Mouse (Mus musculus) ES-E14 (cell line): ENCODE results near the gene Hoxd9.

ENCODE experiments used
- CHD2 ChIP-seq: IDR thresholded peaks from 2 replicates; pipeline ENCODE4 v1.6.1; 2014; ENCODE audit warnings: mild to moderate bottlenecking, low read depth, low read length, inconsistent platforms
- MAFK ChIP-seq: IDR thresholded peaks from 2 replicates; pipeline ENCODE4 v1.6.1; 2014; ENCODE audit warnings: mild to moderate bottlenecking, low read depth, low read length, inconsistent platforms; ENCODE audit not compliant: insufficient read depth
- ZC3H11A ChIP-seq: IDR thresholded peaks from 2 replicates; pipeline ENCODE4 v1.6.1; 2012; ENCODE audit warnings: low read depth, mild to moderate bottlenecking, inconsistent platforms, low read length, borderline replicate concordance
- ZNF384 ChIP-seq: IDR thresholded peaks from 2 replicates; pipeline ENCODE4 v1.6.1; 2012; ENCODE audit warnings: low read depth, low read length, inconsistent platforms

DNA sequence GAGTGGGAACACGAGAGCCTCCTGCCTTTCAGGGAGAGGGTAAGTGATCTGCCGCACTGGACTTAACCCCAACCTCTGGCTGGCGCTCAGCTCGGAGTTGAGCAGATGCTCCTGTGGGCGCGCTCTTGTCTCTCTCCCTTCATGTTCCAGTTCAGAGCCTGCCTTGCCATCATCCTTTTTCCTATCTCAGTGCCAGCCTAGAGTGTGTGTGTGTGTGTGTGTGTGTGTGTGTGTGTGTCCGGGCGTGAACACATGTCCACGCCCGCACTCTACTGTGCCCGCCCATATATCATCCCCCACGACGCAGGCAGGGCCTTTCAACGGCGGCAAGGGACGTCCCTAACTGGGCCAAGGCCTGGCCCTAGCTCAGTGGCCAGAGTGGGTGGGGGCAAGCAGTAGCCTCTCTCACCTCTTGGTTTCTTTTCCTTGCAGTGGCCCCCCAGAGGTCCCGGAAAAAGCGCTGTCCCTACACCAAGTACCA lies 14.0 kb upstream of the Hoxd9 start:
- TF ChIP-seq ZC3H11A, result no peak
- TF ChIP-seq MAFK, result no peak
- no peak for TF ChIP-seq CHD2
- TF ChIP-seq ZNF384, result no peak
